Mouse (Mus musculus) induced T-regulatory cell, adult 2 months (primary cell): ENCODE results near the gene Ankrd33b.

Experiments used
- DNase-seq: peaks from one replicate; pipeline ENCODE4 v3.0.0-alpha.2; 2012; ENCODE audit warnings: low read depth

The Ankrd33b gene

DNA sequence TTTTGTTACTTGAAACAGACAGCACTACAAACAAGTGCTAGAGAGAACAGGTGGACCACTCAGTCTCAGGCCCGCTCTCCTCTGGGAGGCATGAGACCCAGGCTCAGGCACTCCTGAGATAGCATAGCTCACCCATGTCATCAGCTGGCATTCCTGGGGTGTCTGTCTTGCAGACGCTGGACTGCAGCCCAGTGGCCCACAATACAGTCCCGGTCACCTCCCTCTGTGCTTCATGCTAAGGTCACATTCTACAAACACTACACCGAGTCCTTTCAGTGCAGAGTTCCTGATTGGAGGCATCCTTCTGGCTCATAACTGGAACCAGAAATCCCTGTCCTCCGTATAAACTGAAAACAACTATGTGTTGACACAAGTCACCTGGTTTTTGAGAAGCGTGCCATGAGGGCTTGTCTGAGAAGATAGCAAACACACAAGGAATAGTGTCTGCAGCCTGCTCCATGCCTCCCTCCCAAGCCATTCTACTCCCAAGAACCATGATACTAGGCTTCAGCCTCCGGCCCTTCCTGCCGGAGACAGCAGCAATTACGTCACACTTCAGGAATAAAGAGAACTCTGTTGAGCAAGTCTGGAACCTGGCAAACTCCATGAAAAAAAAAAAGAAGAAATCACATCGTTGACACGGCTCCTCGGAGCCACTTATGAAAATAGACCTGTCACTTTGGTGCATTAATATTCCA, 65.1 kb downstream of the Ankrd33b start:
- no peak for DNase-seq

DNA sequence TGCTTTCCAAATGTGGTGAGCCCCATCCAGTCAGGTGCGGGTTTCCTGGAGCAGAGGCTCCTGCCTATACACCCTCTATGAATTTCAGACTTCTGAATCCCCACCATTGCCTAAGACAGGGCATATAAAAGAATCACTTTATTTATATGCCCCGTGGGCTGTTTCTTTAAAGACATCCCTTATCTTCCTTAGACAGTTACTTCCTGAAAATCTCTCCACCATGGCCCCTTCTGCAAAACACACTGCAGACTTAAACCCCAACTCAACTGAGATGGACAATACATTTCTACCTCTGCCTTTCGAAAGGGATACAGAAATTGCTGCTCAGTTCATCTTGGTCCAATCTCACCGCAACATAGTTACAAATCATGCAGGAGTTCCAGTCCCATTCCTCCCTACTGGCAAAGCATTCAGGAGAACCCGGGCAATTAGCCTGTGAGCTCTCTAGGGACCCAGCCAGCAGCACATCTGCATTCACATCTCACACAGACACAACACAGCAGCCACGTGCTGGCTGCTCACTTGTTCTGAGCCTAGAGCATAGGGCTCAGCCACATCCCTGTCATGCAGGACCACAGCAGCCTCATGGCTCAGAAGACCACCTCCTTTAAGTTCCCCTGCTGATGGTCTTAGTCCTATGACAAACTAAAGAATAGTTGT, 68.1 kb downstream of the Ankrd33b start:
- no peak for DNase-seq

DNA sequence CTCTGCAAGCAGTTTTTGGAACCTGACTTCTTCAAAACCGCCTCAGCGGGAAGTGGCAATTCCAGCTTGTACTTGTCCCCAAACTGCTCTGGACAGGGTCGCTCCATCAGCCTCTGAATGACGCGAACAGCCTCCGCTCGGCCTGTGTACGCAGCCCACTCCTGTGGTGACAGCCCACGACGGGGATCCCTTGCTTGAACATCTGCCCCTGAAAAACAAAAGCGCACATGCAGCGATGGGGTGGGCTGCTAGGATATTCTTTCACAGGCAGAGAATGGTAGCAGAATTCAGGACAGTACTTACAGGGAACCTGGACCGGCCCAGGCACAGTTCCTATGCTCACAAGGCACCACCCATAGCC, 69.8 kb downstream of the Ankrd33b start:
- DNase-seq, result no peak

DNA sequence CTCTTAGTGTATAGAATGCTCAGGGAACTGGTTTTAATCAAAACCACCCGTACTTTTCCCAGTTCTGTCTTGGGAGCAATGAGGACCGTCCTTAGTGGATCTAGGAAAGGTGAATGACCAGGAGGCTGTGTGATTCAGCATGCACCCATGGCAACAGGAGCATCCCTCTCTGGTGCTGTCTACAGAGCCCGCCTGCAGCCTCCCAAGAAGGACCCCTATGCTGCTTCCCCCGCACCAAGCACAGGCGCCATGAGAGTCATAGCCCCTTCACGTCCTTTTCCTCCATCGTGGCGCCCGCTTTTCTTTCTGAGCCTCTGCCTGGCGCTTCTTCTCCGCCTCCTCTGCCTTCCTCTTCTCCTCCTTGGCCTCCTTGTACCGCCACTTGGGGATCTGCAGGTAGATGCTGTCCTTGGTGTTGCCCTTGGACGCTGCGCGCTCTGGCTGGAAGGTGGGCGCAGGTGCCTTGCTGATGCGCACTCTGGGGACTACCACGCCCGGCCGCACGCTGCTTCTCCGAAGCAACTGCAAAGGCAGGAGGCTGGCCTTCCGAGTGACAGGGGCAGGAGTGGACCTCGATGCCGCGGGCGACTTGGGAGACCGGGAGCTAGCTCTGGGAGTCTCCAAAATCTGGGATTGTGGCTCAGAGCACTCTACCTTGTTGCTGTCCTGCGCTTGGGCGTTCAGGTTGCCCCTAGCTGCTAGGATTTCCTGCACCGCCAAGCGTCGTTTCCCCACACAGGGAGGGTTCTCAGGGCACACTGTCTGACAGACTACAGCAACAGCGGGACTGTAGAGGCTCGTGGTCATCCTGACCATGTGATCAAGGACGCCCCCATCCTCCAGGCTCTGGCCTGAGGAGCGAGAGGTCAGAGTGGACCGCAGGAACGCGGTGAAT, 70.4 kb downstream of the Ankrd33b start:
- DNase-seq, result no peak

DNA sequence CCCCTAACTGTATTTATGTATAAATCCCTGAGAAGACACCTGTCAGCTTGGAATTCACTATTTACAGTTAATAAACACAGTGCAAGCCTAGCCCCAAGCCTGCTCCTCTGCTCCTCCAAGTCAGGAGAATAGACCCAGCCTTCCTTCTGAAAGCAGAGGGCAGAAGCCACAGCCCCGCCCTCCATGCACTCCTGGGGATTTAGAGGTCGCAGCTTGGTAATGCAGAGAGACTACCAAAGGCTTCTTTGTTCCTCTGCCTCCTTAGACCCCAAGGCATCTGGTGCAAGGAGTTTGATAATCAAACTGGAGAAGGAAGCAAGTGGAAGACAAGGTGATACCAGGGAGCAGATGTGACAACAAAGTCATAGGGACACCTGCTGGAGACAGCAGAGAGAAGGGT, 73.2 kb downstream of the Ankrd33b start:
- no peak for DNase-seq

DNA sequence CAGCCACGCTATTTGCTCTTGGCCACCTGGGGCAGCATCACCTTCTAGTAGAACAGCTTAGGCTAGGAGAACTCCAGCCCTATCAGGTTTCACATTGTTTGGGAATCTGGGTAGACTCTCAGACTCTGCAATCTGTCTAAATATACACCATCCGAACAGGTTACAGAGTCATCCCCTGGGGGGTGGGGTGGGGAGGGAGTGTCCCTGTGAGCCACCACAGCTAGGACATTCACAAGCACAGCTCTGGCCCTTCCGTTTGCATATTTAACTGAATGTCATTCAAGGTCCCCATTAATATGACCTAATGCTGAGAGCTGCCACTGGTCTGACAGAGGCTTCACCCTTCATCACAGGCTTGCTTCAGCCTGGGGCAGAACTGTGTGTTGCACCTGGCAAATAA, 74.9 kb downstream of the Ankrd33b start:
- DNase-seq, result no peak

DNA sequence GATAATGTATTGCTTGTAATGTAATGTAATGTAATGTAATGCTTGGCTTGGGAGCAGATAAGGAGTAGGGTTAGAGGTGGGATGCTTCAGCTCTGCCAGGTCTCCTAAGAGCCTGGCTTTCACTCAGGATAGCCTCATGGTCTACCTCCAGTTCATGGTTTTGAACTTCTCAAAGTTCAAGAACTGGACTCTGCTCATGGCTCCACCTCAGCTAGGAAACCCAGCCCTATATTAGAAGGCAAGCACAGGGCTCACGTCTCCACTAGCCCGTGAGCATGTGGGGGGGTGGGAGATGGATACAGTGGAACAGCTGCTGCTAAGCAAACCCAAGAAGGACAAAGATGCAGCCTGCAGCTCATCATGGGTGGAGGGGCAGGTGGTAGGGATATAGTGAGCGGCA, 81.8 kb downstream of the Ankrd33b start:
- DNase-seq, result no peak

DNA sequence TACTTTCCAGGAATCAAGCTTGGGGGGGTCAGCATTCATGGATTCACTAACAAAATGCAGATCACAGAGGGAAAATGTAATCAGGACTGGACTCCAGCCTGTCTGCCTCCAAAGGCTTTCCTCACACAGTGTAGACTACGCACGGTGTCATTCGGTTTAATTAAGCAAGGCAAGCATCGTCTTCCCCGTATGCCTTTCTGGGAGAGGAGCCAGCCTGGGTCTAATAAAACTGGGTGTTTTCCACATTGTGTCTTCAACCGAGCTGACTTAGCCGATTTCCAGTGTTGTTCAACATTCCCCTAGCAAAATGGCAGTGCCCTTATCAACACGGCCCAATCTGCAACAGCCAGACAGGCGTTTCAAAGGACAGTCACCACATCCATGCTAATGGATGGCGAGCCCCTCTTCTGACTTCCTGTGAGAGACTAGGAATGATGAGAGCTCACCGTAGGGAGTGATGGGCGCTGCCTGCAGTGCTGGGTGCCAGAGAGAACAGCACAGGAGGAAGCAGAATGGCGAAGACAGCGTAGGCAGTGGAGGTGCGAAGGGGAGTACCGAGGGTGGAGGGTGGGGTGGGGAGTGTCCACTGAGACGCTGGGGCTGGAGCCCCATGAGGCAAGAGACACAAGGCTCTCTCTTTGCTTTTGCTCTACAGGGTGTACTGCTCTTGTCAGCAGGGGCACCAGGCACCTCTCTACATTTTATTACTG, 82.4 kb downstream of the Ankrd33b start:
- DNase-seq, result no peak

DNA sequence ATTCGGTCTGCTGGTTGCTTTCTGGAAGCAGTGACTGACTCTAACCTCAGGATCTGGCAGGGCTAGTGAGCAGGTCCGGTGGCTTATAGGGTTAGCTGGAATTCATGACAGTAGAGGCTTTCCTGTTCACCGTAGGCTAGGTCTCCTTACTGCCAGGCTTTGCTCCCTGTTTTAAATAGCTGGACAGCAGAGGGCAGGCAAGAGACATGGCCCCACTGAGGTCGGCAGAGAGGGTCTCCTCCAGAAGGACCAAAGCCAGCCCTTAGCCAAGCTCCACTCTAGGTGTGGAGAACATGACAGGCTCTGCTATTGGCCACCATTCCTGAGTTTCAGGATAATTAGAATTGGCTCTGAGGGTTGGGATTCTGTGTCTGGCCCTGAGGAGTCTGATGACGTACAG, 83.4 kb downstream of the Ankrd33b start:
- no peak for DNase-seq

DNA sequence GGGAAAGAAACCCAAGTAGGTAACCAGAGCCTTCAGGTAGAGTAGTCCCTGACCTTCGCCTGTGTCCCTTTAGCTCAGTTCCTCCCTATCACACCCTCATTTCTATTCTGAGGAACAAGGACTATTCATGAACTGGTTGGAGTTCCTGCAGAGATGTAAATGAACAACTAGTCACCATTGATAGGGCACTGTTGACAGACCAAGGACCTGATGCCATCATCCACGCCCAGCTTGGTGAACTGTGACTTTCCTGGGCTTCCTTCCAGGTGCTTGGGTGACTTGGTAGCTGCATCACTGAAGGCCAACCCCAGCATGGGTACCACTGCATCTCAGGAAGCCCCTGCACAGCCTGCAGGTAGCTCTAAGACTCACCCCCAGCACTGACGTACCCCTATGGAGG, 85.2 kb downstream of the Ankrd33b start:
- DNase-seq, result no peak

DNA sequence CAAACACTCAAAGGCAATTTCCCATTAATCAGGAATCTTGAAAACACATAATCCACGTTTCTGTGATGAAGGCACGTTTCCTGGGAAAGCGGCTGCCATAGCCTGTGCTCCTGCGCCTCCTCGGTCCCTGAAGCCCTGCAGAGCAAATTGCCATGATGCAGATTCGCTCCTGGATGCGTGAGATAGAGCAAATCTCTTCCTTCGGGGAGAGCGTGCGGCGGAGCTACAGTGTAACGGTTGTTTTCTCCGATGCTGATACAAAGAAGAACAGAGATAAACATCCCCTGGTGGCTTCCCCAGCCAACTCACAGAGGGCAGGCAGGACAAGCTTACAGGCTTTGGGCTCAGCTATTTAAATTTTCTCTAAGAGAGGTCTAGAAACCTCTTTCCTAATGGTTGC, 85.7 kb downstream of the Ankrd33b start:
- no peak for DNase-seq

DNA sequence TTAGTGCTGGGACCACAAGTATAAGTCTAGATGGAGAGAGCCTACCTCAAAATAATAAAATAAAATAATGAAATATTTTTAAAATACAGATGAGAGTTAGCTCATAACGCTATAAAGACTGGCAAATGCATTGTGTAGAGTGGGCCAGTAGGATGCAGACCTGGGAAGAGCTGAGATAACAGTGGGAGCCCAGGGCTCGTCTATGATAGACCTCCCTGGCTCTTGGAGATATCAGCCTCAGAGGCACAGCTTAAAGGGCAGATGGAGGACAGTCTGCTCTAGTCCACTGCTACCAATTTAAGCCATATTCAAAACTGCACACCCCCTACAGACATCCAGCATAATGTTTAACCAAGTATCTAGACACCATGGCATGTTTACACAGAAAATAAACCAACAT, 86.8 kb downstream of the Ankrd33b start:
- DNase-seq, result no peak

DNA sequence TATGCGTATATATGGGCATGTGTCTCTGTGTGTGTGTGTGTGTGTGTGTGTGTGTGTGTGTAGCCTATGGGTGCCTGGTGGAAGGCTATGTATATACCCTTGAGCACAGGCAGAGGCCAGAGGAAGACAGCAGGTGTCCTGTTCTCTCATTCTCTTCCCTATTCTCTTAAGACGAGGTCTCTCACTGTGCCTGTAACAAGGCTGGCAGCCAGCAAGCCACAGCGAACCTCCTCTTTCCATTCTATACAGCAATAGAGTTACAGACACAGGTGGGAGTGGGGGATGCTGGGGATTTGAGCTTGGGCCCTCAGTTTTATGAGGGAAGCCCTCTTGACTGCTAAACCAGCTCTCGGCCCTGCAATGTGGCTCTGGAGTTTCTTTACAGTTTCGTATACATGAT, 87.5 kb downstream of the Ankrd33b start:
- DNase-seq, result no peak

DNA sequence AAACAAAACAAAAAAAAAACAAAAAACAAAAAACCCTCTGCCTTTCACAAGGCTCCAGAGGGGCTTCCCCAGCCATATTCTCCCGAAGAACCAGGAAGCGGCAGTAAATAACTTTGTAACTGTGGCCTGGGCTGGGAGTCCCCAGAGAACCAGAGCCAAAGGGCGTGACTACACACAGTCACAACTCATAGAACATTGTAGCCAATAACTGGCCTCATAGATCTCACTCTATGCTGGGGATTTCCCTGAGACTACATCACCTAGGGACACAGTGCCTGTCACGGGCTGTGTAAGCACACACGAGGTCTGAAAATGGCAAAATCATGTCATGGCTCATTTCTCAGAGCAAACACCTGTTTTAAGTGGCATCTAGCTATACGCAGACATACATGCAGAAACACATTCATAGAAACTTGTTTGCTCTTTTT, 87.9 kb downstream of the Ankrd33b start:
- peak; percentile 59 for DNase-seq

DNA sequence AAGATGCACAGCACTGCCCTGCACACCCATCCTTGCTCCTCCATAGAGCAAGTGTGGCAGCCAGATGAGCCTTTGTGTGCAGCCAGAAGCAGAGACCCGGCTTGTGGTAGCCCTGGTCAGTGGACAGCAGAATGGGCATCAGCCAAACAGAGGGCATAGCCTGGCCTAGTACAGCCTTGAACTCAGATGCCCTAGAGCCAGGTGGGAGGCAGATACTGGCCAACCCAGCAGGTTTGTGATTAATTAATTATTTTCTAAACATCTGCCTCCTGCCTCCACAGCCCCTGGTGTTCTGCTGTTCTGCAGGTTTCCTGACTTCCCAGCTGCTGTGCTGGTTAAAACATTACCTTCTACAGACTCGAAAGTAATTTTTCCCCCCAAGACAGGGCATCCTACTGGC, 88.4 kb downstream of the Ankrd33b start:
- DNase-seq, result no peak

DNA sequence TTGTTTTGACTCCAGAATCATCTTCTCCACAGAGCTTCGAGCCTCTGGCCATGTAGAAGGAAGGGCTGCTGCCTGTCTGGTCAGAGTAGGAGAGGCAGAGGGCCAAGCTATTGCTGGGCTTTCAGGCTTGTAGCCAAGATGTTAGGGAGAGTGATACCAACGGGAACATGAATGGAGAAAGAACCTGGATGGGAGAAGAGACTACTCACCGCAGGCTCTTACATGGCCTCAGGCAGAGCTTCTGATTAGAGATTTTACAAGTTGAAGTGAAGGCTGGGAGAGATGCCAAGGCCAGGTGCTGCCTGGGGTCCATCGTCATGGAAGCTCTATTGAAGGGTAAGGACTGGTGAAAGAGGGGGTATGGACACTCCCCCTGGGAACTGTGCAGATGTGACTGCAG, 89.4 kb downstream of the Ankrd33b start:
- no peak for DNase-seq

DNA sequence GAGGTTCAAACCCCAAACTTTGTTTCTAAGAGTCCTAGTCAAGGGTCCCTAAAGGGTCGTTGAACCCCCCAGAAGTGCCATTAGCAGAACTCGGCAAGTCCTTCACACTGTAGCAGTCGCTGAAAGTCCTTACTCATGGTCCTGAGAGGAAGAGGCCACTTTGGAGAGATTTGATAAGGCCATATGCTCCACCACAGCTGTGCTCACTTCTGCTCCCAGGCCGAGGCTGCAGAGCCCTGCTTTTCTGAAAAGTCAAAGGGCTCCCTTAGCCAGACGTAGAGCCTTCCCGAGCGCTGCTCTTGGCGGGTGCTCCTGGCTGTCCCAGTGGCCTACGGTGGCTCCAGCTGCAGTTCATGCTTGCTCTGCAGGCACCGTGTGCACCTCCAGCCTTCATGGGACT, 94.0 kb downstream of the Ankrd33b start:
- no peak for DNase-seq

DNA sequence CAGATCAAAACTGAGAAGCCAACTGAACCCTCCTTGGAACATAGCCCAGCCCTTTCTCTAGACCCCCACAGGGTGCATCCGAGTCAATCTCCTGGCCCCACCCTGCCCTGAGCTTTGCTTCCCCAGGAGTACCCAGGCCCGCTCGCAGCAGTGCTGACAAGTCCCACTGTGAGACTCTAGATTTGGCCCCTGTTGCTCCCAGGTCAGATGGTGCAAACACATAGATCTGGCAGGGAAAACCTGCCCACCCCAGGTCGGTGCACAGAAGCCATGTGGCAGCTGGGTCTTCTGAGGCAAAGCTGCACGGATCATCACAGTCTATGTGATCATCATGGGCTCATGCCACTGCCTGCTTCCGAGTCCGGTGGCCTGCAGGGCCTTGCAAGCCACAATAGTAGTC, 94.8 kb downstream of the Ankrd33b start:
- no peak for DNase-seq

DNA sequence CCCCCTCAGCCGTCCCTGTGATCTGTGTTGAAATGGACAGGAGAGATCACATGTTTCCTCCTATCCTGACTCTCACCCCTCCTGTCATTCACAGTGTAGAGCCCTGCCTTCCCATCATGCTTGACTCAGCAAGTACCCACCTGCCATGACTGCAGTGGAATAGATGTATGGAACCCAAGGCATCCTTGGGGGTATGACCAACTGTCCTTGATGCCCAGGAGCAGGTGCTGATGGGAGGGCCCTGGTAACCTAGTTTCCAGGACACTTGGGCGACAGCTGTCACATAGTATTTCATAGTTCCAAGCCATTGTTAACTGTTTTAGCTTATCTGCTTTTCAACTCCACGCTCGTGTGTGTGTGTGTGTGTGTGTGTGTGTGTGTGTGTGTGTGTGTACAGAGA, 98.0 kb downstream of the Ankrd33b start:
- DNase-seq, result no peak

DNA sequence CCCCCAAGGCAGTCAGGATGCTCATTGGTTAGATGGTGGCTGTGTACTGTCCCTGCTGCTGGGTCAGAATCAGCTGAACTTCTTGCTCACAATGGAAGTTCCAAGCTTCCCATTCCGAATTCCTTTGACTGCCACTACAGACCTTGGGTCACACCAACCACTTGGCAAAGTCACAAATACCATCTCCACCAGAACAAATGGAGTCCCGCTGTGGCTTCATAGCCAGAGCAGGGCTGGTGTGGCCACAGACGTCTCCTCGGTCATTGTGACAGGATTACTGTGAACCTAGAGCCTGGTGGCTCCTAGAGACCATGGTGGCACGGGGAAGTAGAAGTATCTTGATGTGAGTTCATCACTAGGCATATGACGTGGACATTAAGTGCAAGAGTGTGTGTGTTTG, 99.4 kb downstream of the Ankrd33b start:
- DNase-seq, result no peak

DNA sequence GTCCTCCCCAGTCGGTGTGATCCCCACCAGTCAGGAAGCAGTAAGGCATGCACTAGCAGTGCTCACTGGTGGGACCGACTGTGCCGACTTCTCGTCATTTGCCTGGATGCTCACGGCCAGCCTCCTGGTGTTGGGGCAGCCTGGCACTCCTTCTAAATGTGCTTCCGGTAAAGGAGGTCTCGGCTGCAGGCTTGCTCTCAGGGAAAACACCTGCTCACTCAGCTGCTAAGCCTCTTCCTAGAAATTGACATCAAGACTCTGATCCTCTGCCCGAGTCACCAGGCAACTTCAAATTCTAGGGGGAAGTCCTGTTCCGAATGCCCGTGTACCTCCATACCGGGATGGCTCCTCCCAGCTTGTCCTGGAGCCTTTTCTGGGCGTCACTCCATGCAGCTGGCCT, 101.7 kb downstream of the Ankrd33b start:
- DNase-seq, result no peak

DNA sequence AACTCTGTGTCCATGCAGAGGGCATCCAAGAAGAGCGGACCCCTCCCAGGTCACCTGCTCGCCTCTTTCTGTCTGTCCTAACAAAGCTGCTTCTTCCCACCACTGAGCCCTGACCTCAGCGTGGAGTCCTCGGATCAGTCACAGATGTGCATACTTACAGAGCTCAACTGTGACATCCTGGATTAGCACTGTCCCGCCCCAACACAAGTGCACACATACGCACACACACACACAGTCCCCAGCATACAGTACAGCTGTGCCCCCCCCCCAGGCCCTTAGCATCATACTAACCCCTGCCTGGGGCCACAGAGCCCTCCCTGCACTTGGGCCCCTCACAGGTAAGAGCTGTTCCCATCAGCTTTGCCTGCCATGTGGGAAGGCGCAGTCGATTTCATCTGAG, 102.1 kb downstream of the Ankrd33b start:
- no peak for DNase-seq

DNA sequence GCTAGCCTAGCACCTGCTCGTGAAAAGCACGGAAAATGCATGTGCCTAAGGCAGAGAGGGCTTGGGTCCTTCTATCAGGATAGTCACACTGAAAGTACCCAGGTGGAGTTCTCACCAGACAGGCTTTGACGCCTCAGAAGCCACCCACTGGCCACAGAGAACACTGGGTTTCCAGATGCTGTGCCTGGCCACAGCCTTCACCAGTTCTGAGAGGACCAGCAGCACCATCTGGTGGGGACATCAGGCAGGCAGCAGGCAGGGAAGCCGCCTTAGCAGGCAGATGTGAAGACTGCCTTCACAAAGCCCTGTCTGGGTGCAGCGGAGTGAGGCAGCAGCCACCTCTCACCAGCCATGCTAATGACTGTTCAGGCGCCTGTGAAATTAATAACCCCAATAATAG, 102.7 kb downstream of the Ankrd33b start:
- peak; percentile 63 for DNase-seq
